Mouse (Mus musculus): ENCODE measurements at regions not wholly inside any gene's neighbourhood (a gene's known extent, or its start where the extent isn't known, plus 50 kb on each side); places are given as distances from the start of the nearest gene placed in this dataset.
"Not testable (repeated sequence)": the region's sequence is repeated elsewhere in the genome, so short reads cannot be mapped to it uniquely, and the experiment has no call there.

- no peak for DNase-seq
These were observed 149.3 kb upstream of the Ubl3 start for GRCm38 (mm10) chr5:148701859-148702258.

- DNase-seq: no peak
These were observed 148.4 kb upstream of the Ubl3 start for GRCm38 (mm10) chr5:148701001-148701400.

DNA sequence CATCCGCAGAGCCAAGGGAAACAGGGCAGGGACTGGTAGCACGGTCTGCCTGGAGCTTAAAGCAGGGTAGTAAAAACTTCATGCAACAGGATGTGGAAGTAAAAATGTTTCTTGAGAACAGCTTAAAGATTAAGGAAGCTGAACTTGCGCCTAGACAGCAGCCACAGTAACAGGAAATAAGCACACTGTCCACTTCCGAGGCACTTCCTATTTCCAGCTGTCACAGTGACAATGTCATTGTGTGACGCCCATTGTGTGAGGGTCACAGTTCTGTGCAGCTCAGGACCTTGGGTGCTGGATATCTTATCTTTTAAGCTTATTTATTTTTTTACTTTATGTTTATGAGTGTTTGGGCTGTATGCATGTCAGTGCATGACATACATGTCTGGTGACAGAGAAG is 147.7 kb upstream of the Ubl3 start:
- DNase-seq: no peak

GRCm38 (mm10) chr5:148697631-148698368 is 145.2 kb upstream of the Ubl3 start:
- peak; percentile 7 to 11 for DNase-seq

- no peak for DNase-seq
These were observed 141.8 kb upstream of the Ubl3 start for GRCm38 (mm10) chr5:148694352-148694751.

- no peak for DNase-seq
These were observed 138.9 kb upstream of the Ubl3 start for GRCm38 (mm10) chr5:148691486-148691885.

DNA sequence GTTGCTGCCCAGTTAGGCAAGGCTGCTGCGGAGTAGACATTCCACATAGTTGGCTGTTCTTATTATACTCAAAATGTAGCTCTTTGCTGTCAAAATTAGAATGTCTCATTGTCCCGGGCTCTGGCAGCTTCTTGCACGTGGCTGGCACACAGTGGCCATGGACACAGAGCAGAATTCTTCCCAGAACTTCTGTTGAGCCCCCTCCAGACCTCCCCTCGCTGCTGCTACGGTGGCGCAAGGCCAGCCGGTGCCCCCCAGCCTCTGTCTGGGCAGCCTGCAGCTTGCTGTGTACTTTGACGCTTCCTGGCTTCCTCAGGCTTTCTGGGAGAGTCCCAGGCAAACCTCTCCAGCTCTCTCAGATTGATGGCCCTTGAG is 138.2 kb upstream of the Ubl3 start:
- no peak for DNase-seq

GRCm38 (mm10) chr5:148690158-148690822 is 137.7 kb upstream of the Ubl3 start:
- DNase-seq: no peak

- no peak for DNase-seq
These were observed 136.7 kb upstream of the Ubl3 start for GRCm38 (mm10) chr5:148689297-148689696.

DNA sequence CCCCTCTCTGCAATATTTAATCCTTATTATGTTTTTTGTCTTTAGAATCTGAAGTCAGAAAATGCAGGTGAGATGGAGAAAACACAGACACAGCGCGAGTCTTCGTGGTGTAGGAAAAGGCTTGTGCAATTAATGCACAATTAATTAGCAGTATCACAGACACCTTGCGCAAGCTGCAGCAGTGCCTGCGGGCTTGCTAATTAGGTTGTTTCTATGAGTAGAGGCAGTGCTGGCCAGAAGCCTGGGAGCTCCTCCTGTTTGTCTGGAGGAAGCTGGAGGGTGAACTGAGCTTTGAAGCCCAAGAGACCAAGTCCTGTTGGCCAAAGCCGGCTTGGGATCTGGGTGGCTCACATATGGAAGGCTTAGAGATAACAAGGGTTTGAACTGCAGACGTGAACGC is 135.9 kb upstream of the Ubl3 start:
- DNase-seq: peak in 1 of 2 experiments; percentile 8

GRCm38 (mm10) chr5:148687827-148688226 is 135.2 kb upstream of the Ubl3 start:
- no peak for DNase-seq

DNA sequence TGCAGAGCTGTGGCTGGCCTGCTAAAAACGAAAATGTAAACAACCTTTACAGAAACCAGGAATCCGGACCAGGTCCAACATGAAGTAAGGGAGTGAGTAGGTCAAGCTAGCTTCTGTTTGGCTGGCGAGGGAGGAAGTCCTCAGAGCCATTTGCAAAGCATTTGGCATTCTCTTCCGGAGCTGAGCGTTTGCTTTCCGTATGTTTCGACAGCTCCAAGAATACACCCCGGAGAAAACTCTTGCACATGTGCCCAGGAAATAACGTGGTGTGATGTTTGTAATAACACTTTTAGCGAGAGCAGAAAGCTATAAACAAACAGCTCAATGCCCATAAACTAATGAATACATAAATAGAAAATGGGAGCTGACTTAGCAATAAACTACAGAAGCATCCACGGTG is 131.6 kb upstream of the Ubl3 start:
- no peak for DNase-seq

GRCm38 (mm10) chr5:148682553-148682952 is 130.0 kb upstream of the Ubl3 start:
- no peak for DNase-seq

DNA sequence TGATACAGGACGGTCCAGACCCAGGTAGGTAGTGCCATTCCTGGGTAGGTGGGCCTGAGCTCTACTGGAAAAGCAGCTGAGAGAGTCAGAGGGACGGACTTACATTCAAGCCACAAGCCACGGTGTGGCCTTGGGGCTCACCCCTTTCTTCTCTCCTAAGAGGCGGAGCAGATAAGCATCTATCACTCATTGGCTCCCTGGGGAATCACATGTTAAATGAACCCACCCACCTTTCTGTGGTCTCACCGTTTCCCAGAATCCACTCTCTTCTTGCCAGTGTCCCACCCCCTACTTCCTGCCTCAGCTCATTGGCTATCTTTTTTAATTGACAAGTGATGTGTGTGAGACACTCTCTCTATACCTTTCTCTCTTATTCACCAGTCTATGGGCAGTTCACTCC is 127.8 kb upstream of the Ubl3 start:
- DNase-seq: no peak

GRCm38 (mm10) chr5:148679586-148679985 is 127.0 kb upstream of the Ubl3 start:
- DNase-seq: no peak

- DNase-seq: not testable (repeated sequence)
These were observed 125.8 kb upstream of the Ubl3 start for GRCm38 (mm10) chr5:148678285-148678937.

DNA sequence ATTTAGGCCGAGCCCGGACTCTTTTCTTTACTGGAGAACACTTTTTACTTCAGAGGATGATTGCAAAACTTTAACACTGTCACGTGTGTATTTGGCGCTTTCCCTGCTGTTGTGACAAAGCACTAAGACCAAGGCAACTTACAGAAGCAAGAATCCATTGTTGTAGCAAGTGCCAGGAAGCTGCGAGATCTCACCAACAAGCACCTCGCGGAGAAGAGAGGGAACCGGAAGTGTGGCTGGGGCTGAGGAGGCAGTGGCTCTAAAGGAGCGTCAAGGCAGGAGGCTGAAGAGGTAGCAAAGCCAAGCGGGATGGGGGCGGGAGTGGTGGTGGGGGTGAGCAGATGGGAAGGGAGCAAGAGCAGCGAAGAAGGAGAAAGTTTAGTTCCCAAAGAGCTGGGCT is 121.7 kb upstream of the Ubl3 start:
- no peak for DNase-seq

GRCm38 (mm10) chr5:148662281-148662741 is 109.7 kb upstream of the Ubl3 start:
- peak; percentile 4 to 24 for DNase-seq

DNA sequence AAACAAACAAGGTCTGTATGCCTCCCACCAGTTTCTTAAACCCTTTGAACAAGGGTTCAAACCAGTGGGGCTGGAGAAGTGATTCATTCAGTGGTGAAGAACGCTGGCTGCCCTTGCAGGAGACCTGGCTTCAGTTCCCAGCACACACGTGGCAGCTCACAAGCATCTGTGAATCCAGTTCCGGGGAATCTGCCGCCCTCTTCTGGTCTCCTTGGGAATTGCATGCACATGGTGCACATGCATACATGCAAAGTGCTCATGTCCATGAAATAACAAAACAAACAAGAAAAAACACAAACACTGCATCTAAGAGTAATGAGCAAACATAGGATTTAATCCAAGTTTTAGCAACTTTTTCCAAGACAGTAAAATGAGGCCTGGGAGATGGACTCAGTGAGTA is 108.5 kb upstream of the Ubl3 start:
- DNase-seq: no peak

DNA sequence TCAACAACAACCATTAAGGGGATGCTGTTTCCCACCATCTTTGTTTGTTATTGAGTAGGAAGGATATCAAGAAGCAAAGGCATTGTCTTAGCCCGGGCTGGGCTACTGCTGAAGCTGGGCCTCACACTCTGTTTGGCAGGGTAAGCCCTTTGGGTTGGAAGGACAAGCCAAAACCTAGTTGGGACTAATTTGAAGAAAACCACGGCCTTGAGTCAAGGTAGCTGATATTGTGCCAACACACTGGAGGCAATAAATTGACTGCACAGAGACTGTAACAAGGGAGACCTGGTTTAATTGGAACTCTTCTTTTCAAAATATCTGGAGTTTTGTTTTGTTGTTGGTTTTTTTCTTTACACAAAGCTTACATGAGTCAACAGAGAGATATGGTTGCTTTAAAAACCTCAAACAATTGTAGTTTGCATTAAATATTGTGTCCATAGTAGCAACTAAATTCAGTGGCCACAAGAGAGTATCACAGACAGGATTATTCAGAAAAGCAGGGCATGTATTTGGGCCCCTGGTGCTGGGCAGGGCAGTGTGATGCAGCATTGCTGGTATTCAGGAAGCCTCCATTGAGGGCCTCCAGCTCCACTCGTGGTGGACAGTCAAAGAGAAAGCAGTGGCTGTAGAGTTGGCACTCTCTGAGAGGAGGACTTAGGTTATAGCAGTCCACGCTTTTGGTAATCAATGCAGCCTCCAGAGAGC is 105.5 kb upstream of the Ubl3 start:
- DNase-seq: no peak

DNA sequence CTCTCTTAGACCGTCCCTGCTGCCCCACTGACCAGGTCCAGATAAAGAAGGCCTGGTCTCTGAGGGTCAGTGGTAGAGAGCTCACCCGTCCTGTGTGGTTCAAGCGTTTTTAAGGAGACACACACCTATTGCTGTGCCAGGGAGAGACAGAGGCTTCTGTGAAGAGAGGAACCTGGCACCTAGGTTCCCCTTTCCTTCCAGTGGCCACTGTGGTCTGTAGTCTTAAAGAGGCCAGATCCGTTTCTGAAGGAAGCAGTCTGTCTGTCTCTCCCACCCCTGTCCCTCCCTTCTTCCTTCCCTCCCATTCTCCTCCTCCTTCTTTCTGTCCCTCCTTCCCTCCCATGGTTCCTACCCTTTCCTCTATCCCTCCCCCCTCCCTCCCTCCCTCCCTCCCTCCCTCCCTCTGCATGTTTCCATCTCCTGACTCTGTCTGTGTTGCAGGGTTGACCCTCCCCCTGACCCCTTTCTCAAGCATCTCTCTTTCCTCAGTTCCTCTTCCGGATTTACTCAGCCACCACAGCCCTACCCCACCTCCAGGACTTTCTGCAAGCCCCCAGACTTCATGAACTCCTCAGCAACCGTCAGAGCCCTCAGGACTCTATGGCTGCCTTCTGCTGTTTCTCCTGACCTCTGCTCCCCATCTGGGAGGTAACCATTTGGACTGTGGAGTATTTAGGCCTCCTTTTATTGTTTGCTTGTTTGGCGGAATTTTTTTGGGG is 100.1 kb upstream of the Ubl3 start:
- no peak for DNase-seq

- DNase-seq: no peak
These were observed 99.1 kb upstream of the Ubl3 start for GRCm38 (mm10) chr5:148651736-148652135.

- DNase-seq: not testable (repeated sequence)
These were observed 97.0 kb upstream of the Ubl3 start for GRCm38 (mm10) chr5:148649573-148649972.

Measured in cerebellum, postnatal 36 days (tissue).